Mouse (Mus musculus): ENCODE results near the gene Trpm3. TPM values are rescaled to one million over a fixed set of nuclear protein-coding genes. Genes with fewer than 3 reads are reported as not detected.

Gene Trpm3
- polyA plus RNA-seq, 1 experiment from 2014 or later, result 17.5 TPM

DNA sequence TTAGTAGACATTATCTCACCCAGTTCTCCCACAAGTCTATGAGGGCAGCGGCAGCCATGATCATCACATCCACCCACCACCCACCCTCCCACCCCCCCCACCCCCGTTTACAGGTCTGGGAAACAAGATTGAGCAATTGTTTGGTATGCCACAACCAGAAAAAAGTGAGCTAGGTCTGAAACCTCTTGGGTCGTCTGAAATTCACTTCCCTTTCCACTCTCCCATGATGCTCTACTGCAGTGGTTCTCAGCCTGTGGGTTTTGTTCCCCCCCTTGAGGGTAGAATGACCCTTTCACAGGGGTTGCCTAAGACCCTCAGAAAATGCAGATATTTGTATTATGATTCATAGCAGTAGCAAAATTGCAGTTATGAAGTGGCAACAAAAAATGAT is 778.5 kb downstream of the Trpm3 start:
- Histone ChIP-seq H3K9me3 (ENCODE audit: control insufficient read depth, low read length) (no peaks in the 10 kb centered on the region), H3K4me1 (replicated peaks; ENCODE audit: control insufficient read depth, insufficient read depth, low read length) (peaks cover 13% of the 10 kb centered on the region), H3K4me3 (replicated peaks; ENCODE audit: low read length) (no peak overlapping the region), H3K27me3 (replicated peaks; ENCODE audit: control insufficient read depth, insufficient read depth, low read length) (no peaks in the 10 kb centered on the region), H3K4me2 (ENCODE audit: low read length) (no peak overlapping the region), H3K36me3 (ENCODE audit: control insufficient read depth, insufficient read depth) (no peaks in the 10 kb centered on the region), H3K27ac (ENCODE audit: low read length) (no peak overlapping the region), H3K9ac (replicated peaks; ENCODE audit: low read depth, low read length) (no peak overlapping the region)
- no peak for ATAC-seq
- 72% methylated on average over 3 of the region's 3 CpGs for WGBS

DNA sequence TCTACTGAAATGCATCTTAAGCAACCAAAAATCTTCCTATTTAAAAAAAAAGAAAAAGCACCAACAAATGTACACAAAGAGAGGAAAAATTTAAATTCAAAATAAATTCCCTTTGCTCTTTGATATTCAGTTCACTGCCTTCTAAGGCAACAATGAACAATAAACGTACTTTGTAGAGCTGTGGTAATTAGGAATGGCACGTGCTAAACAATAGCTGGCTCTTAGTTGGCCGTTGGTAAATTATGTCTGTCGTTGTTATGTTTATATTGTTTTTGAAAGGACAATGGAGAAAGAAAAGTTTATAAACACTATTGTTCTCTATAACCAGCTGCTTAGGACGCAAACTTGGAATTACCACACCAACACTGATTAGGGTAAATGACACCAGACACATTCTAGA is 782.1 kb downstream of the Trpm3 start:
- no peaks in the 10 kb centered on the region for H3K36me3 ChIP-seq (ENCODE audit: control insufficient read depth, insufficient read depth)
- WGBS, result 32% methylated on average over 5 of the region's 5 CpGs
- no peak overlapping the region for H3K4me3 ChIP-seq (replicated peaks; ENCODE audit: low read length)
- no peak overlapping the region for H3K27ac ChIP-seq (ENCODE audit: low read length)
- H3K4me2 ChIP-seq (ENCODE audit: low read length), result no peak overlapping the region
- H3K27me3 ChIP-seq (replicated peaks; ENCODE audit: control insufficient read depth, insufficient read depth, low read length), result no peaks in the 10 kb centered on the region
- no peak overlapping the region for H3K9ac ChIP-seq (replicated peaks; ENCODE audit: low read depth, low read length)
- H3K4me1 ChIP-seq (replicated peaks; ENCODE audit: control insufficient read depth, insufficient read depth, low read length), result peaks cover 12% of the 10 kb centered on the region
- ATAC-seq, result no peak
- H3K9me3 ChIP-seq (ENCODE audit: control insufficient read depth, low read length), result no peaks in the 10 kb centered on the region

GRCm38 (mm10) chr19:22922871-22923670 is 784.2 kb downstream of the Trpm3 start:
- Histone ChIP-seq H3K27me3 (replicated peaks; ENCODE audit: control insufficient read depth, insufficient read depth, low read length) (no peaks in the 10 kb centered on the region), H3K9ac (replicated peaks; ENCODE audit: low read depth, low read length) (no peak overlapping the region), H3K9me3 (ENCODE audit: control insufficient read depth, low read length) (no peaks in the 10 kb centered on the region), H3K4me1 (replicated peaks; ENCODE audit: control insufficient read depth, insufficient read depth, low read length) (no peaks in the 10 kb centered on the region), H3K4me3 (replicated peaks; ENCODE audit: low read length) (no peak overlapping the region), H3K4me2 (ENCODE audit: low read length) (no peak overlapping the region), H3K36me3 (ENCODE audit: control insufficient read depth, insufficient read depth) (no peaks in the 10 kb centered on the region), H3K27ac (ENCODE audit: low read length) (no peak overlapping the region)
- WGBS, result 93% methylated on average over 18 of the region's 18 CpGs
- ATAC-seq, result no peak

GRCm38 (mm10) chr19:22925284-22925683 is 786.4 kb downstream of the Trpm3 start:
- 93% methylated on average over 3 of the region's 3 CpGs for WGBS
- H3K9me3 ChIP-seq (ENCODE audit: control insufficient read depth, low read length), result no peaks in the 10 kb centered on the region
- ATAC-seq, result no peak
- no peaks in the 10 kb centered on the region for H3K27me3 ChIP-seq (replicated peaks; ENCODE audit: control insufficient read depth, insufficient read depth, low read length)
- no peak overlapping the region for H3K4me2 ChIP-seq (ENCODE audit: low read length)
- no peak overlapping the region for H3K4me3 ChIP-seq (replicated peaks; ENCODE audit: low read length)
- H3K36me3 ChIP-seq (ENCODE audit: control insufficient read depth, insufficient read depth), result no peaks in the 10 kb centered on the region
- no peak overlapping the region for H3K9ac ChIP-seq (replicated peaks; ENCODE audit: low read depth, low read length)
- peaks cover under 1% of the 10 kb centered on the region; the same call in 1 of the 2 replicates for H3K4me1 ChIP-seq (replicated peaks; ENCODE audit: control insufficient read depth, insufficient read depth, low read length)
- no peak overlapping the region for H3K27ac ChIP-seq (ENCODE audit: low read length)

GRCm38 (mm10) chr19:22926753-22927152 is 787.9 kb downstream of the Trpm3 start:
- Histone ChIP-seq H3K27ac (ENCODE audit: low read length) (no peak overlapping the region), H3K36me3 (ENCODE audit: control insufficient read depth, insufficient read depth) (no peaks in the 10 kb centered on the region), H3K4me3 (replicated peaks; ENCODE audit: low read length) (no peak overlapping the region), H3K9me3 (ENCODE audit: control insufficient read depth, low read length) (no peaks in the 10 kb centered on the region), H3K27me3 (replicated peaks; ENCODE audit: control insufficient read depth, insufficient read depth, low read length) (no peaks in the 10 kb centered on the region), H3K9ac (replicated peaks; ENCODE audit: low read depth, low read length) (no peak overlapping the region), H3K4me2 (ENCODE audit: low read length) (no peak overlapping the region), H3K4me1 (replicated peaks; ENCODE audit: control insufficient read depth, insufficient read depth, low read length) (peaks cover 5% of the 10 kb centered on the region; the same call in 1 of the 2 replicates)
- WGBS, result 81% methylated on average over 9 of the region's 9 CpGs
- no peak for ATAC-seq

GRCm38 (mm10) chr19:22928366-22928765 is 789.5 kb downstream of the Trpm3 start:
- H3K9ac ChIP-seq (replicated peaks; ENCODE audit: low read depth, low read length), result no peak overlapping the region
- no peaks in the 10 kb centered on the region for H3K9me3 ChIP-seq (ENCODE audit: control insufficient read depth, low read length)
- H3K4me2 ChIP-seq (ENCODE audit: low read length), result no peak overlapping the region
- ATAC-seq, result no peak
- H3K4me3 ChIP-seq (replicated peaks; ENCODE audit: low read length), result no peak overlapping the region
- H3K27me3 ChIP-seq (replicated peaks; ENCODE audit: control insufficient read depth, insufficient read depth, low read length), result no peaks in the 10 kb centered on the region
- peaks cover 5% of the 10 kb centered on the region; the same call in 1 of the 2 replicates for H3K4me1 ChIP-seq (replicated peaks; ENCODE audit: control insufficient read depth, insufficient read depth, low read length)
- 88% methylated on average over 6 of the region's 6 CpGs for WGBS
- no peaks in the 10 kb centered on the region for H3K36me3 ChIP-seq (ENCODE audit: control insufficient read depth, insufficient read depth)
- H3K27ac ChIP-seq (ENCODE audit: low read length), result no peak overlapping the region

- 82% methylated on average over 6 of the region's 6 CpGs for WGBS
- peaks cover 5% of the 10 kb centered on the region; the same call in 1 of the 2 replicates for H3K4me1 ChIP-seq (replicated peaks; ENCODE audit: control insufficient read depth, insufficient read depth, low read length)
- no peaks in the 10 kb centered on the region for H3K9me3 ChIP-seq (ENCODE audit: control insufficient read depth, low read length)
- H3K27me3 ChIP-seq (replicated peaks; ENCODE audit: control insufficient read depth, insufficient read depth, low read length), result no peaks in the 10 kb centered on the region
- H3K4me2 ChIP-seq (ENCODE audit: low read length), result no peak overlapping the region
- no peak for ATAC-seq
- H3K4me3 ChIP-seq (replicated peaks; ENCODE audit: low read length), result no peak overlapping the region
- H3K36me3 ChIP-seq (ENCODE audit: control insufficient read depth, insufficient read depth), result no peaks in the 10 kb centered on the region
- no peak overlapping the region for H3K27ac ChIP-seq (ENCODE audit: low read length)
- H3K9ac ChIP-seq (replicated peaks; ENCODE audit: low read depth, low read length), result no peak overlapping the region
Observed at GRCm38 (mm10) chr19:22929768-22930167, 790.9 kb downstream of the Trpm3 start.

- peak; percentile 55; the same call in 1 of the 2 replicates for ATAC-seq
- WGBS, result 52% methylated on average over 7 of the region's 7 CpGs
- Histone ChIP-seq H3K9me3 (ENCODE audit: control insufficient read depth, low read length) (no peaks in the 10 kb centered on the region), H3K27me3 (replicated peaks; ENCODE audit: control insufficient read depth, insufficient read depth, low read length) (no peaks in the 10 kb centered on the region), H3K4me2 (ENCODE audit: low read length) (no peak overlapping the region), H3K9ac (replicated peaks; ENCODE audit: low read depth, low read length) (no peak overlapping the region), H3K36me3 (ENCODE audit: control insufficient read depth, insufficient read depth) (no peaks in the 10 kb centered on the region), H3K4me1 (replicated peaks; ENCODE audit: control insufficient read depth, insufficient read depth, low read length) (peaks cover 5% of the 10 kb centered on the region; the same call in 1 of the 2 replicates), H3K27ac (ENCODE audit: low read length) (no peak overlapping the region), H3K4me3 (replicated peaks; ENCODE audit: low read length) (no peak overlapping the region)
Observed at GRCm38 (mm10) chr19:22930368-22930834, 791.6 kb downstream of the Trpm3 start.

DNA sequence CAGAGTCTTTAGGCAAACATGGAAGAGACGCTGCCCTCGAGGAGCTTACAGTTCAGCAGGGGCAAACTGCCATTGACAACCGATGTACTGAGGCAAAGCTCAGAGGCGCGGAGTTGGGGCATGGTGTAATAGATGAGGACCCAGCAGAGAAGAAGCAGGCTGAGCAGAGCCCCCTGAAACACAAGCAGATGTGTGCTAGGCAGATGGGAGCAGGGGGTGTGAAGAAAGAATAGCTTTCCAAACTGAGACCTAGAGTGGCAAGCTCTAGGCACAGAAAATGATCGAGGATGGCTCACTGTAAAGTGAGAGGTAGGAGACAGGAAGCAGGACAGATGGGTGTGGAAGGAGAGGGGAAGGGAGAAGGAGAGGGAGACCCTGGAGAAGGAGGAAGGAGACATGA is 792.2 kb downstream of the Trpm3 start:
- Histone ChIP-seq H3K9ac (replicated peaks; ENCODE audit: low read depth, low read length) (no peak overlapping the region), H3K4me2 (ENCODE audit: low read length) (no peak overlapping the region), H3K27ac (ENCODE audit: low read length) (no peak overlapping the region), H3K27me3 (replicated peaks; ENCODE audit: control insufficient read depth, insufficient read depth, low read length) (no peaks in the 10 kb centered on the region), H3K4me3 (replicated peaks; ENCODE audit: low read length) (no peak overlapping the region), H3K4me1 (replicated peaks; ENCODE audit: control insufficient read depth, insufficient read depth, low read length) (peaks cover 5% of the 10 kb centered on the region; the same call in 1 of the 2 replicates), H3K9me3 (ENCODE audit: control insufficient read depth, low read length) (no peaks in the 10 kb centered on the region), H3K36me3 (ENCODE audit: control insufficient read depth, insufficient read depth) (no peaks in the 10 kb centered on the region)
- ATAC-seq, result no peak
- WGBS, result 77% methylated on average over 6 of the region's 6 CpGs
